Mouse (Mus musculus) heart, postnatal 4 days (tissue): ENCODE measurements around the gene Asb16. TPM values are rescaled to one million over a fixed set of nuclear protein-coding genes. Genes with fewer than 3 reads are reported as not detected.
A peak's percentile ranks its signal among the peaks of the same experiment; 100 is the strongest.

ENCODE experiments used
- DNase-seq: peaks from one replicate; pipeline ENCODE4 v3.0.0; 2021
- microRNA-seq, 2 experiments: library from miRNA; unstranded; fragments of <30 nt; microRNA quantifications; one replicate each; pipeline ENCODE4 v1.2.0; 2021 to 2022
- total RNA-seq, 2 experiments: library from RNA; stranded (reverse); gene quantifications; 2 replicates each; pipeline ENCODE4 v1.2.3; 2021

The Asb16 gene
- total RNA-seq, 2 experiments from 2014 or later: 0.33 to 0.41 TPM

DNA sequence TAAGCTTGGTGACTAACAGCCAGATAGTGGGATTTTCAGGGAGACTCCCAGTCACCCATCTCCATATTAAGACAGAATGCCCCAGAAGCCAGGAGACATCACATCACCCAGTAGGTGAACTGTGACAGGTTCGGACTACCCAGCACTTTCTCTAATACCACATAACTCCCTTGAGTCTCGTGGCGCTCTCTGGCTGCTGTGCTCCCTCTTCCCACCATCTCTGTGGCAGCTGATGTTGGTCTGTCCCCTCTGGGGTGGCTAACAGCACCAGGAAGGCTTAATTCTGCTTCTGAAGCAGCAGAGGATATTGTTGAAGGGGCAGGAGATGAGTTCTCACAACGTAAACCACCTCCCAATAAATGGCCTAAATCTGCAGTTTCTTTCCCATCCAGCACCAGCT, 43.4 kb downstream of the Asb16 start:
- DNase-seq: no peak

DNA sequence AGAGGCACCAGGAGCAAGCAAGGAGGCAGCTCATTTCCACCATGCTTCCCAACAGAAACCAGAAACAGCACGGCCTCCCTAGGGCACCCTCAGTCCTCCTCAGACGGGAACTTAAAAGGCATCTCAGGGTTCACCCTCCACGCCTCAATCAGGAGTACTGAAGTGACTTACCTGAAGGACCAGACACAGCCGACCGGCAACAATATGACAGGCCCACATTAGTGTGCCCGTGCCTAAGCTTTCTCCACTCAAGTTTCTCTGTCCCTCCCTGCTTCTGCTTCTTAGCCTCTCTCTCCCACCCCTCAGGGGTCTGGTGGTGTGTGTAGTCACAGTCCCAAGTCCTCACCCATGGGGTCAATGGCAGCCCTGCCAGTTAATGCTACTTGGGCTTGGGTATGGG, 44.0 kb downstream of the Asb16 start:
- no peak for DNase-seq

DNA sequence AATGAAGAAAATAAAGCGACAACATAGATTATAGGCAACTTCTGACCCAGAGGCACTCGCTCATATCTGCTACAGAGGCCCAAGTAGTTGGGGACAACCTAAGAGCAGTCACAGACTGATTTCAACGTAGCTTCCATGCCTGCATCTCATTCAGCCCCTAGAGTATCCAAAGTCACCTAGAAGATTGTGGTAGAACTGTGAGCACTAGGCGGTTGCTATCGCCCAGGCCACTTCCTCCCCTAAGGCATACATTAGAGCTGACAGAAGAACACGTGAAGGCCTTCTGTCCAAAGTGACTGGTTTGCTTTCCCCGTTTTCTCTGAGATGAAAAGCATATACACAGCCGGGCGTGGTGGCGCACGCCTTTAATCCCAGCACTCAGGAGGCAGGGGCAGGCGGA, 45.8 kb downstream of the Asb16 start:
- DNase-seq: no peak

DNA sequence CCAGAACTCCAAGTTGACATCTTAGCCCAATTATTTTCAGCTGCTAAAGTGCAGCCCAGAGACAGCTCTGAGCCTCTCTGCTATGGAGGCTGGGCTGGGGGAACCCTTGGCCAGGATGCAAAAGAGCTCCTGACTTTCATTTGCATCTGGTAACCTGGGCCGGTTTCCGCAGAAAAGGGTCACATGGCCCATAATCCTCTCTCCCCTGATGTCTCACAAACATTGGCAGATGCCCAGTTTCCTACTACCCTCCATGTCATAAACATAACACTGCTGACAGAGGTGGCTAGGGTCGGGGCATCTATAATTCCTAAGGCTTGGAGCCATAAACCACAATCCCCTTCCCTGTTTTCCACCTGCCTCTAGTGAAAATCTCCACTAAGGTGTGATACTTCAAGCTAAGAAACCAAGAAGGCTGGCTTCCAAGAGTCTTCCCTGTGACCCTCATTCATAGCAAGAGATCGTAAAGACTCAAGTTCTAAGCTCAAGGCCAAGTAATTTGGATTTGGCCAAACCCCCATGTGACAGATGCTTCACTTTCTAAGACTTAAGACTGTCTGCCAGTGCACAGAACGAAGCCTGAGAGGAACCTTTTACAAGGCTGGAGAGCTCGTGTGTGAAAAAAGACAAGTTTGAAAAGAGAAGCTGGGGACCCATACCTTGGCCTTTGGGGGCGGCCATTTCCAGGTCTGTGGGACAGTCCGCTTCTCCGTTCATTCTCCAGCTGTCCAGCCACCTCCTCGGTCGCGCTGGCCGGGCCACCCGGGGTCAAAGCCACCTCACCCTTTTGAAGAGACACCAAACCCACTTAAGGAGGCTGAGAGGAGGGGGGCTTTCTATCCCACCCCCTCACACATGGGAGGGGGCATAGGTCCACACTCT, 47.4 kb downstream of the Asb16 start:
- no peak for DNase-seq

DNA sequence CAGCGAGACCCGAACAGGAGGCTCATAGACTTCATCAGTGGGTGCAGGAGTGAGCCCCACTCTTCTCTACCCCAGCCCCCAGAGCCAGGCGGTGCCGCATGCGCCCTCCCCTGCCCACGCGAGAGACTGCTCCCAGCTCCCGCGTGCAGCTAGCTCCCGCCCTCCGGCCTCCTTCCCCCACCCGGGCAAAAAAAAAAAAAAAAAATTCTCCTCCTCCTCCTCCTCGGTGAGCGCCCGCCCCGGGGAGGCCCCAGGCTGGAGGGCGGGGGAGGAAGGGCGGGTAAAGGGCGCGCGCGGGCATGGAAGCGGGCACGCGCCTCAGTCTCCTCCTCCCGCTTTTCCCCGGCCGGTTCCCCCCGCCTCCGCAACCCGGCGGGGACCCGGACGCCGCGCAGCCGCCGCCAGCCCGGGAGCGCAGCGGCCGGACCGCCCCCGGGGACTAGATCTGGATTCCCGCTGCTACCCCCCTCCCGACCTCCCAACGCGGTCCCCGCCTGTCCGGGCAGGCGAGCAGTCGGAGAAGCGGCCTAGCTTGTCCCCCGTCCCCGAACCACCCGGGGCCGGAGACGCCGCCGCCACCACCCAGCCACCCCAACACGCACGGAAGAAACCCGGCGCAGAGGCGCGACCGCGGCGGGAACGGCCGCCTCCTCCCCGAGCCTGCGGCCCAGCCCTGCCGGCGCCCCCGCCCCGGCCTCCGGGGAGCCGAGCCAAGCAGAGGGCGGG, 48.2 kb downstream of the Asb16 start:
- DNase-seq: peak; percentile 93

DNA sequence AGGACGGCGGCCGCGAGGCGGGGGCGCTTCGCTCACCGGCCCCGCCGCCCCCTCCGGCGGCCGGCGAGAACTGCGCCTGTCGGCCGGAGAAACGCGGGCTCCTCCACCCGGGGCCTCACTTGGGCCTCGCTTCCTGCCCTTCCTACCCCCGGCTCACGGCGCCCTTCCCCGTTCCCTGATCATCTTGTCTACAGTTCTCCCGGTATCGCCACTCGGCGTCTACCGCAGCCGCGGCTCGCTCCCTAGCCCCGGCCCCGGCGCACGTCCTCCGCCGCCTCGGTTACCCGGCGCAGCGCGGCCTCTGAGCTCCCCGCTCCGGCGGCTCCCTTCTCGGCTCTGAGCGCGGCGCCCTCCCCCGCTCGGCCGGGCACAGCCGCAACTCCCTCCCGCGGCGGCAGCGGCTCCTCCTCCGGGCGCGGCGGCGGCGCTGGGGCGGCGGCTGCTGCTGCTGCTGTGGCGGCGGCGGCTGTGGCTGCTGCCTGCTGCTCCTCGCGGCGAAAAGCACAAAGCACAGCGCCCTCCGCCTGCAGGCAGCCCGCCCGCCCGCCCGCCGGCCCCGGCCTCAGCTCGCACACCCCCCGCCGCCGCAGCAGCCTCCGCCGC, 48.9 kb downstream of the Asb16 start:
- DNase-seq: peak; percentile 80

DNA sequence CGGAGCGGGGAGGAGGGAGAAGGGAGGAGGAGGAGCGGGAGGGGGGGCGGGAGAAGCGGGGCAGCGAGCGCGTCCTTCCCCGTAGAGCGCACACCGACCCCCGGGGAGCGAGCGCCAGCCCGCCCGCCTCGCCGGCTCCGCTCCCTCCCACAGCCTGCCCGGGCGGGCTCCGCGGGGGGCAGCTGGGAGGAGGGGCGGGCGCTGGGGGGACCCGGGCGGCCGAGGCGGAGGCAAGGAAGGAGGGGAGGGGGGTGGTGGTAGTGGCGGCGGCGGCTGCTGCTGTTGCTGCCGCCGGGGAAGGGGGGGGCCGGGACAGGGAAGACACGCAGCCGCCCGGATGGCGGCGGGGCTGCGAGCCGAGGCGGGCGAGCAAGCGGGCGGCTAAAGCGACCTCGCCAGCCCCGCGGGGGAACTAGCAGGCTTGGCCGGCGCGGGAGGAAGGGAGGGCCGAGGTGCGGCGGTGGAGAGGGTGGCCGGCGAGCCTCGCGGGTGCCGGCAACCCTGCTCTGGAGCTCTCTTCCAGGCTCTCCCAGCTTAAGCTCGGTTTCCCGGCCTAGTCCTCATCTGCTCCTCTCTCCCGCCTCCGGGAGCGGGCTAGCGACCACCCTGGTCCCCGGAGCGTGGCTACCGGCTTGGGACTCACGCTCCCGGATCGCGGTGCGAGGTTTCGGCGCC, 49.5 kb downstream of the Asb16 start:
- peak; percentile 83 for DNase-seq

DNA sequence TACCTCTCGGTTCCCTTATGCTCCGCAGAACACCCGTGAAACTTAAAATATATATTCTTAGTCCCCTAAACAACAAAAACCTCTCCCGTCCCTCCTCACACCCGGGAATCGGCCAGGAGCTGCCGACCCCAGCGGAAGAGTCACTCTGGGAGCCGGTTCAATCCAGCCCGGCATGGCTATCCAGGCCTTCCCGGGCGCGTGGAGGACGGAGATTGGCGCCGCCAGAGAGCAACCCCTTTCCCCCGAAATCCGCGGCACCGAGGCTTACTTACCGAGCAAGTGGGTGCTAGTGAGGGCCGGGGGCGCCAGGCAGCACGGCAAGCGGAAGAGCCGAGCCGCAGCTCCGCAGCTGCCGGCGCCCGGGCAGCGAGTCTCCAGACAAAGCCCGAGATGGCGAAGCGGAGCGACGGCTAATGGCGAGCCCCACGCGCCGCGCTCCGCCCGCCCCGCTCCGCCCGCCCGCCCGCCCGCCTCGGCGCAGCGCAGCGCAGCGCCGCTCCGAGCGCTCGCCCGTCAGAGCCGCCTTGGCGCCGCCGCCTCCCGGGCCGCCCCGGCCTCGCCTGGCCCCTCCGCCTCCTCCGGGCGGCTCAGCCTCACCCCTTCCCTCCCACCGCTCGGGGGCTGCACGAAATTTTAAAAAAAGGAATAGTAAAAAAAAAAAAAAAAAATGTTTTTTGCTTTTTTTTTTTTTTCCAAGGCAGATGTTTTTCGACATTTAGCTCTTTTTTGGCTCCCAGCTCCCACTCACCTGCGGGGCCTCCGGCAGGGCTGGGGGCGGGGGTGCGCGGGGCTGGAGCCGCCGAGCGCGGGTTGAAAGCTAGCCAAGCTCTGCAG, 50.2 kb downstream of the Asb16 start:
- DNase-seq: peak; percentile 67

DNA sequence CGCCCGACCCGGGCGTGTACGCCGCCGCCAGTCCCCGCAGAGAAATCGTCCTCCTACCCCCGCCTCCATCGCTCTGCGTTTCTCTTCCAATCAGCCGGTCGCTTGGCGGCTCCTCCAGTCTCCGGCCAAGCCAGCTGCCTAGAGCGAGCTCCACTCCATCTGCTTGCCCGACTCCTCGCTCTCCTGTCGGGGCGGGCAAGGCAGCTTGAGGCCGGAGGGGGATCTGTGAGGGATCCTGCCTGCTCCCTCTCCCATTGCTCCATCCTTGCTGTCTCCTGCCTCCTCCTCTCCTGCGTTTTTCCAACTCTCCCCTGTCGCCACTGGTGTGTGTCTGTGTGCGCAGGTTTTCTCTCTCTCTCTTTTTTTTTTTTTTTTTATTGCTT, 50.9 kb downstream of the Asb16 start, which contains the start of gene Ubtf:
Ubtf (minus strand) TSS at position 333 of the 383 bp plus-strand sequence.
- peak; percentile 86 for DNase-seq

DNA sequence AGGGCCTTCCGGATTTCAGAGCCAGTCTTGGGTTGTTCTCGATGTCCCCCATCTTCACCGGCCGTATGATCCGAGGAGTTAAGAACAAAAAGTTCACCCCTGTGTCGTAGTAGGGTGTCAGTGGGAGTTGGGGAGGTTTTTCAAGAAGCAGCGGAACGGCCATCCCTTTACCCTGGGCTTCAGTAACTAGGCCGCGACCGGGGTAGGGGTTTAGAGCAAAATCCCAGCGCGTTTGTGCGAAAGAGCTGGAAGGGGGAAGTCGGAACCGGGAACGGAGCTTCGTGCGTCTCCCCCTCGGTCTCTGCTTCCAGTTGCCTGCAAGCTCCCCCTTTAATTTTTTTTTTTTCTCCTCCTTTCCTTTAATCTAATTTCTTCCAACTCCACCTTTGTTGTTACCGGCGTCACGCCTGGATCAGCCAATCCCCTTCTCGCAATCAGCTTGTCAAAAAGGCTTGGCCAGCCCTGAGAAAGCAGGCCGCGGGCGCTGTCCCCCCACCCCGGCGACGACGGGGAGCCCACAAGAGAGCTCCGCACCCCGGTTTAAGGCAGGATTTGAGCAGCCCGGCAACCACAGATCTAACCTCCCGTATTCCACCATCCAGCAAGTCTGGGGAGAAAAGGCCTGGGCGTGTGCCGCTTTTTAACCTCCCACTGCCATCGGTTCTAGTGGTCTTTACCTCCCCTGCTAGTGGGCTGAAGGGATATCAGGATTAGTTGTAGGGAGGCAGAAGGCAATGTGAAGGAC, 51.6 kb downstream of the Asb16 start:
- DNase-seq: peak; percentile 82

DNA sequence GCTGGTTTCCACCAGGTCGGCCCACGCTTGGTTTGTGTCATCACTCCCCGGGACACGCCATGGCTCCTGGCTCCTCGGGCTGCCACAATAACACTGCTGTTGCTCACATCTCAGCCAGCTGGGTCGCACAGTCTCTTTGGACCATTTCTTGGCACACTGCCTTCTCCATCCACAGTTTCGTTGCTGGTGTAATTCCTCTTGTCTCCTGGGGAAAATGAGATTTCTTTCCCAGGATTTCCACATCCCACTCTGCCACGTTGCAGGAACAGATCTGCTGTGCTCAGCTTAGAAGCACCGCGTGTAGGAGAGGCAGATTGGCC, 52.1 kb downstream of the Asb16 start:
- peak; percentile 87 for DNase-seq

DNA sequence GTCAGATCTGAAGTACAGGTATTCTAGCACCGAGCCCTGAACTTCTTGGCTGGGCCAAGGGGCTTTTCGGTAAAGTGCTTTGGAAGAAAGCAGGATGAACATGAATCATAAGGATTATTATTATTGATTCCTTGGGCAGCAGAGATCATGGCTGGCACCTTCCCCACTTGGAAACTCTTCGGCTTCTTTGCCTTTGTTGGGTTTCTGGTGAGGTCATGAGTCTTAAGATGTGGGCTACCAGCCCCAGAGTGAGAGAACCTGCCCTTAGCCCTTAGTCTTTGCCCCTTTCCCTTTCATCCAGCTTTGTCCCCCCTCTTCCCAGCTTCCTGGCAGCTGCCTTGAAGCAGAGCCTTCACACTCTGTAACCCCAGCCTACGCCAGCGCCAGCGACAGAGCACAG, 53.4 kb downstream of the Asb16 start:
- DNase-seq: no peak

DNA sequence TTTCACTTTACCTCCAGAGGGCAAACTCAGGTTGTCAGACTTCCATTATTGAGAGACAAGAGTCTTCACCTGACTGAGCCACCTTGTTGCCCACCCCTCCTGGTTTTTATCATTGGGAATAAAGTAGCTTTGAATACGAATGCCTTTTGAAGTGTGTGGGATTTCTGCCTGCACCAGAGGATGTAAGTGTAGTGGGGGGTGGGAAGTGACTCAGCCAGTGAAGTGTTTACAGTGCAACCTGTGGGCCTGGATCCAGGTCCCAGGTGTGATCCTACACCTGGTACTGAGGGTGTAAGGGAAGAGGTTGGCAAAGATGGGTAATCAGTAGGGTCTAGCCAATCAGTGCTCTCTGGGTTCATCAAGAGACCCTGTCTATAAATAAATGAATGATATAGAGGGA, 55.0 kb downstream of the Asb16 start:
- no peak for DNase-seq

DNA sequence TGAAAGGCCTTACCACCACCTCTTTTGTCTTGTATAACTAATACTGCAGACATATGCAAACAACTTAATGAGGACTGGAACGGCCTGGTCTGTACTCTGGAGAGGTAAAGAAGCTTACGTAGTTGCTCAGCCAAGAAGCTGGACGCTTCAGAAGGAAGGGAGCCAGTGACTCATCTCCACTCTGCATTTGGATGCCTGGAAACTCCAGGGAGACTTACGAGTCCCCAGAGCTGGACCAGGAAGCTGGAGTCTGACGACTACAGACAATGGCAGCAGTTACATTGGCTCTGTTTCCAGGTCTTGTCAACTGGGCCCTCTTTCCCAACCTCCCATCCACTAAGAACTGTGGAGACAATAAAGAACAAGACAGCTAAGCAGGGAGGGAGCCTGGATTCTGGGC, 58.7 kb downstream of the Asb16 start:
- no peak for DNase-seq

DNA sequence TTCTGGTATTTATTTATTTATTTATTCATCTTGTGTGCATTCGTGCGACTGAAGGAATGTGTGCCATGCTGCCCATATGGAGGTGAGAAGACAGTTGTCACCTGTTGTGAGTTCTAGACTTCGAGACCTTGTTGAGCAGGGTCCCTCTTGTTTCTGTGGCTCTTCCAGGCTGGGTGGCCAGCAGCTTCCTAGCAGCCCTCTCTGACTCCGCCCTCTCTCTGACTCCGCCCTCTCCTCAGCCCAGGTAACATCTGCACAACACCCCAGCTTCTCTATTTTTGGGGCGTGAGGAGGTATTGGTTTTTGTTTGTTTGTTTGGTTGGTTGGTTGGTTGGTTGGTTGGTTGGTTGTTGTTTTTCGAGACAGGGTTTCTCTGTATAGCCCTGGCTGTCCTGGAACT, 59.3 kb downstream of the Asb16 start:
- DNase-seq: no peak

Small RNAs within 50 kb of the gene (microRNA-seq; reads per million reads assigned to microRNA genes)
- gene Mir8101: 1.4 to 1.6 reads per million in 2 experiments

Other genes with a start within 250 kb of the Asb16 start
- gene Mpp3, start 240.3 kb upstream of the Asb16 start, total RNA-seq: 1 to 10 TPM; 6.2 to 7.4 TPM
- 10 to 100 TPM; 32.3 to 36.2 TPM for gene Cd300lg, start 227.2 kb upstream of the Asb16 start, total RNA-seq
- gene Mpp2, start 180.2 kb upstream of the Asb16 start, total RNA-seq: 1 to 10 TPM; 6.1 to 7.3 TPM
- gene Ppy, start 167.4 kb upstream of the Asb16 start, total RNA-seq: not detected
- not detected for gene Pyy, start 160.9 kb upstream of the Asb16 start, total RNA-seq
- not detected for gene Nags, start 123.2 kb upstream of the Asb16 start, total RNA-seq
- 10 to 100 TPM; 15.0 to 15.4 TPM for gene Tmem101, start 112.3 kb upstream of the Asb16 start, total RNA-seq
- gene Lsm12, start 83.4 kb upstream of the Asb16 start, total RNA-seq: 10 to 100 TPM; 71.3 to 75.3 TPM
- 10 to 100 TPM; 29.9 to 32.6 TPM for gene G6pc3, start 79.1 kb upstream of the Asb16 start, total RNA-seq
- 10 to 100 TPM; 90.7 to 91.4 TPM for gene Hdac5, start 38.6 kb upstream of the Asb16 start, total RNA-seq
- gene BC030867, start 19.9 kb upstream of the Asb16 start, total RNA-seq: 1 to 10 TPM; 5.3 TPM
- 10 to 100 TPM; 26.6 to 27.7 TPM for gene Tmub2, start 16.2 kb downstream of the Asb16 start, total RNA-seq
- 10 to 100 TPM; 36.8 to 39.4 TPM for gene Atxn7l3, start 27.9 kb downstream of the Asb16 start, total RNA-seq
- gene Ubtf, start 51.0 kb downstream of the Asb16 start, total RNA-seq: 10 to 100 TPM; 81.9 to 89.3 TPM
- 10 to 100 TPM in 1 of 2 experiments, 1 to 10 TPM in 1; 7.2 to 22.1 TPM for gene Slc4a1, start 97.5 kb downstream of the Asb16 start, total RNA-seq
- 1 to 10 TPM in 1 of 2 experiments, under 1 TPM in 1; 0.50 to 1.9 TPM for gene Rundc3a, start 124.7 kb downstream of the Asb16 start, total RNA-seq
- 100 to 1,000 TPM; 161 to 165 TPM for gene Slc25a39, start 139.2 kb downstream of the Asb16 start, total RNA-seq
- 100 to 1,000 TPM; 141 to 144 TPM for gene Grn, start 161.6 kb downstream of the Asb16 start, total RNA-seq
- gene Fam171a2, start 178.9 kb downstream of the Asb16 start, total RNA-seq: 10 to 100 TPM; 30.2 to 30.5 TPM
- gene Itga2b, start 201.4 kb downstream of the Asb16 start, total RNA-seq: 1 to 10 TPM; 4.2 to 5.4 TPM